Mouse (Mus musculus): ENCODE measurements around the gene Aff1. TPM values are rescaled to one million over a fixed set of nuclear protein-coding genes. Genes with fewer than 3 reads are reported as not detected.
A peak's percentile ranks its signal among the peaks of the same experiment; 100 is the strongest.

Aff1 gene
- polyA plus RNA-seq, 1 experiment from 2014 or later, result 19.3 TPM

GRCm38 (mm10) chr5:103773100-103773552, 81.0 kb downstream of the Aff1 start:
- H3K27ac ChIP-seq (ENCODE audit: low read depth, low read length), result peak overlapping the region; percentile 54; the same call in 1 of the 2 replicates
- DNase-seq (ENCODE audit: low spot score), result no peak
- WGBS, result 19% methylated on average over 5 of the region's 5 CpGs
- H3K4me1 ChIP-seq (replicated peaks; ENCODE audit: control insufficient read depth, insufficient read depth, low read length), result peaks cover 86% of the 10 kb centered on the region
- H3K36me3 ChIP-seq (ENCODE audit: control insufficient read depth, insufficient read depth, low read length), result no peaks in the 10 kb centered on the region
- H3K9me3 ChIP-seq (ENCODE audit: control insufficient read depth, low read length), result no peaks in the 10 kb centered on the region
- H3K4me3 ChIP-seq (ENCODE audit: low read depth, low read length), result no peak overlapping the region
- no peaks in the 10 kb centered on the region for H3K27me3 ChIP-seq (replicated peaks; ENCODE audit: control insufficient read depth, insufficient read depth, low read length)
- peak overlapping the region; percentile 28; the same call in 1 of the 2 replicates for H3K9ac ChIP-seq (ENCODE audit: low read depth, low read length)
- peak overlapping the region; percentile 42 for H3K4me2 ChIP-seq
- no peak for ATAC-seq (replicated peaks; ENCODE audit: low FRiP score)

- no peak for DNase-seq (ENCODE audit: low spot score)
- no peak overlapping the region for H3K9ac ChIP-seq (ENCODE audit: low read depth, low read length)
- no peaks in the 10 kb centered on the region for H3K27me3 ChIP-seq (replicated peaks; ENCODE audit: control insufficient read depth, insufficient read depth, low read length)
- no peaks in the 10 kb centered on the region for H3K9me3 ChIP-seq (ENCODE audit: control insufficient read depth, low read length)
- peak; percentile 74 for ATAC-seq (replicated peaks; ENCODE audit: low FRiP score)
- no peaks in the 10 kb centered on the region for H3K36me3 ChIP-seq (ENCODE audit: control insufficient read depth, insufficient read depth, low read length)
- peak overlapping the region; percentile 6 for H3K4me2 ChIP-seq
- H3K27ac ChIP-seq (ENCODE audit: low read depth, low read length), result no peak overlapping the region
- 34% methylated on average over 11 of the region's 11 CpGs for WGBS
- H3K4me3 ChIP-seq (ENCODE audit: low read depth, low read length), result no peak overlapping the region
- peaks cover 87% of the 10 kb centered on the region for H3K4me1 ChIP-seq (replicated peaks; ENCODE audit: control insufficient read depth, insufficient read depth, low read length)
These were observed 82.6 kb downstream of the Aff1 start for GRCm38 (mm10) chr5:103774703-103775333.

- Histone ChIP-seq H3K36me3 (ENCODE audit: control insufficient read depth, insufficient read depth, low read length) (no peaks in the 10 kb centered on the region), H3K4me1 (replicated peaks; ENCODE audit: control insufficient read depth, insufficient read depth, low read length) (peaks cover 87% of the 10 kb centered on the region), H3K4me2 (no peak overlapping the region), H3K27me3 (replicated peaks; ENCODE audit: control insufficient read depth, insufficient read depth, low read length) (no peaks in the 10 kb centered on the region), H3K9ac (ENCODE audit: low read depth, low read length) (no peak overlapping the region), H3K9me3 (ENCODE audit: control insufficient read depth, low read length) (no peaks in the 10 kb centered on the region), H3K4me3 (ENCODE audit: low read depth, low read length) (no peak overlapping the region), H3K27ac (ENCODE audit: low read depth, low read length) (no peak overlapping the region)
- no peak for DNase-seq (ENCODE audit: low spot score)
- WGBS, result 83% methylated on average over 13 of the region's 13 CpGs
- ATAC-seq (replicated peaks; ENCODE audit: low FRiP score), result no peak
These were observed 83.3 kb downstream of the Aff1 start for GRCm38 (mm10) chr5:103775429-103775828.

GRCm38 (mm10) chr5:103776842-103777241, 84.7 kb downstream of the Aff1 start:
- Histone ChIP-seq H3K9me3 (ENCODE audit: control insufficient read depth, low read length) (no peaks in the 10 kb centered on the region), H3K27me3 (replicated peaks; ENCODE audit: control insufficient read depth, insufficient read depth, low read length) (no peaks in the 10 kb centered on the region), H3K4me2 (no peak overlapping the region), H3K36me3 (ENCODE audit: control insufficient read depth, insufficient read depth, low read length) (no peaks in the 10 kb centered on the region), H3K4me1 (replicated peaks; ENCODE audit: control insufficient read depth, insufficient read depth, low read length) (peaks cover 84% of the 10 kb centered on the region), H3K9ac (ENCODE audit: low read depth, low read length) (no peak overlapping the region), H3K27ac (ENCODE audit: low read depth, low read length) (no peak overlapping the region), H3K4me3 (ENCODE audit: low read depth, low read length) (no peak overlapping the region)
- WGBS, result 81% methylated on average over 4 of the region's 4 CpGs
- DNase-seq (ENCODE audit: low spot score), result no peak
- no peak for ATAC-seq (replicated peaks; ENCODE audit: low FRiP score)

- no peak overlapping the region for H3K4me3 ChIP-seq (ENCODE audit: low read depth, low read length)
- no peak for DNase-seq (ENCODE audit: low spot score)
- H3K27me3 ChIP-seq (replicated peaks; ENCODE audit: control insufficient read depth, insufficient read depth, low read length), result no peaks in the 10 kb centered on the region
- H3K4me2 ChIP-seq, result peak overlapping the region; percentile 60
- no peak for ATAC-seq (replicated peaks; ENCODE audit: low FRiP score)
- H3K9ac ChIP-seq (ENCODE audit: low read depth, low read length), result no peak overlapping the region
- no peak overlapping the region for H3K27ac ChIP-seq (ENCODE audit: low read depth, low read length)
- no peaks in the 10 kb centered on the region for H3K9me3 ChIP-seq (ENCODE audit: control insufficient read depth, low read length)
- WGBS, result 69% methylated on average over 4 of the region's 4 CpGs
- H3K4me1 ChIP-seq (replicated peaks; ENCODE audit: control insufficient read depth, insufficient read depth, low read length), result peaks cover 81% of the 10 kb centered on the region
- no peaks in the 10 kb centered on the region for H3K36me3 ChIP-seq (ENCODE audit: control insufficient read depth, insufficient read depth, low read length)
These were observed 85.3 kb downstream of the Aff1 start for GRCm38 (mm10) chr5:103777446-103777845.

- Histone ChIP-seq H3K9ac (ENCODE audit: low read depth, low read length) (no peak overlapping the region), H3K27ac (ENCODE audit: low read depth, low read length) (no peak overlapping the region), H3K4me3 (ENCODE audit: low read depth, low read length) (peak overlapping the region; percentile 33; the same call in 1 of the 2 replicates), H3K9me3 (ENCODE audit: control insufficient read depth, low read length) (no peaks in the 10 kb centered on the region), H3K27me3 (replicated peaks; ENCODE audit: control insufficient read depth, insufficient read depth, low read length) (no peaks in the 10 kb centered on the region), H3K36me3 (ENCODE audit: control insufficient read depth, insufficient read depth, low read length) (peaks cover under 1% of the 10 kb centered on the region; the same call in 1 of the 2 replicates), H3K4me1 (replicated peaks; ENCODE audit: control insufficient read depth, insufficient read depth, low read length) (peaks cover 70% of the 10 kb centered on the region), H3K4me2 (peak overlapping the region; percentile 60)
- 10% methylated on average over 17 of the region's 17 CpGs for WGBS
- no peak for DNase-seq (ENCODE audit: low spot score)
- ATAC-seq (replicated peaks; ENCODE audit: low FRiP score), result peak; percentile 32; the same call in 1 of the 2 replicates
These were observed 86.3 kb downstream of the Aff1 start for GRCm38 (mm10) chr5:103778314-103779117.

- no peaks in the 10 kb centered on the region for H3K27me3 ChIP-seq (replicated peaks; ENCODE audit: control insufficient read depth, insufficient read depth, low read length)
- no peak overlapping the region for H3K27ac ChIP-seq (ENCODE audit: low read depth, low read length)
- H3K4me3 ChIP-seq (ENCODE audit: low read depth, low read length), result no peak overlapping the region
- WGBS, result 35% methylated on average over 10 of the region's 10 CpGs
- 0 out of 2 replicates have a peak overlapping the region, but pooled peaks have one; percentile 3 for H3K4me2 ChIP-seq
- H3K9ac ChIP-seq (ENCODE audit: low read depth, low read length), result no peak overlapping the region
- H3K9me3 ChIP-seq (ENCODE audit: control insufficient read depth, low read length), result no peaks in the 10 kb centered on the region
- peaks cover 57% of the 10 kb centered on the region for H3K4me1 ChIP-seq (replicated peaks; ENCODE audit: control insufficient read depth, insufficient read depth, low read length)
- ATAC-seq (replicated peaks; ENCODE audit: low FRiP score) (no peak), DNase-seq (ENCODE audit: low spot score) (no peak)
- H3K36me3 ChIP-seq (ENCODE audit: control insufficient read depth, insufficient read depth, low read length), result peaks cover 12% of the 10 kb centered on the region; the same call in 1 of the 2 replicates
These were observed 87.7 kb downstream of the Aff1 start for GRCm38 (mm10) chr5:103779836-103780235.

GRCm38 (mm10) chr5:103780266-103780665, 88.1 kb downstream of the Aff1 start:
- no peak overlapping the region for H3K4me2 ChIP-seq
- no peaks in the 10 kb centered on the region for H3K27me3 ChIP-seq (replicated peaks; ENCODE audit: control insufficient read depth, insufficient read depth, low read length)
- 39% methylated on average over 6 of the region's 6 CpGs for WGBS
- no peak overlapping the region for H3K27ac ChIP-seq (ENCODE audit: low read depth, low read length)
- ATAC-seq (replicated peaks; ENCODE audit: low FRiP score) (no peak), DNase-seq (ENCODE audit: low spot score) (no peak)
- H3K9me3 ChIP-seq (ENCODE audit: control insufficient read depth, low read length), result no peaks in the 10 kb centered on the region
- H3K4me1 ChIP-seq (replicated peaks; ENCODE audit: control insufficient read depth, insufficient read depth, low read length), result peaks cover 53% of the 10 kb centered on the region
- no peak overlapping the region for H3K9ac ChIP-seq (ENCODE audit: low read depth, low read length)
- peaks cover 13% of the 10 kb centered on the region; the same call in 1 of the 2 replicates for H3K36me3 ChIP-seq (ENCODE audit: control insufficient read depth, insufficient read depth, low read length)
- H3K4me3 ChIP-seq (ENCODE audit: low read depth, low read length), result no peak overlapping the region

All from liver, embryonic 11.5 days (tissue).